Mouse (Mus musculus): ENCODE results near the gene Acad11. TPM values are rescaled to one million over a fixed set of nuclear protein-coding genes. Genes with fewer than 3 reads are reported as not detected.

Acad11 gene
- polyA plus RNA-seq, 1 experiment from 2014 or later: 7.9 TPM

- Histone ChIP-seq H3K4me3 (ENCODE audit: low read depth, low read length) (no peak overlapping the region), H3K27ac (ENCODE audit: low read length) (no peak overlapping the region), H3K4me1 (ENCODE audit: control insufficient read depth, insufficient read depth, low read length) (no peaks in the 10 kb centered on the region), H3K4me2 (replicated peaks; ENCODE audit: low read depth, low read length) (no peak overlapping the region), H3K36me3 (ENCODE audit: control insufficient read depth, insufficient read depth, low read length) (no peaks in the 10 kb centered on the region), H3K9me3 (ENCODE audit: control insufficient read depth, low read depth, low read length) (no peaks in the 10 kb centered on the region), H3K9ac (replicated peaks; ENCODE audit: low read depth, low read length) (no peak overlapping the region), H3K27me3 (ENCODE audit: control insufficient read depth, insufficient read depth, low read length) (no peaks in the 10 kb centered on the region)
- WGBS: 73% methylated on average over 4 of the region's 4 CpGs
- no peak for ATAC-seq (ENCODE audit: insufficient number of reproducible peaks, insufficient read depth, low FRiP score, low read depth)
These were observed 7.1 kb downstream of the Acad11 start for GRCm38 (mm10) chr9:104070241-104070640.

GRCm38 (mm10) chr9:104070863-104071604 is 7.9 kb downstream of the Acad11 start:
- Histone ChIP-seq H3K9ac (replicated peaks; ENCODE audit: low read depth, low read length) (no peak overlapping the region), H3K36me3 (ENCODE audit: control insufficient read depth, insufficient read depth, low read length) (no peaks in the 10 kb centered on the region), H3K9me3 (ENCODE audit: control insufficient read depth, low read depth, low read length) (no peaks in the 10 kb centered on the region), H3K4me1 (ENCODE audit: control insufficient read depth, insufficient read depth, low read length) (no peaks in the 10 kb centered on the region), H3K4me2 (replicated peaks; ENCODE audit: low read depth, low read length) (no peak overlapping the region), H3K27ac (ENCODE audit: low read length) (no peak overlapping the region), H3K4me3 (ENCODE audit: low read depth, low read length) (no peak overlapping the region), H3K27me3 (ENCODE audit: control insufficient read depth, insufficient read depth, low read length) (no peaks in the 10 kb centered on the region)
- ATAC-seq (ENCODE audit: insufficient number of reproducible peaks, insufficient read depth, low FRiP score, low read depth): no peak
- WGBS: 67% methylated on average over 8 of the region's 8 CpGs

- no peaks in the 10 kb centered on the region for H3K36me3 ChIP-seq (ENCODE audit: control insufficient read depth, insufficient read depth, low read length)
- ATAC-seq (ENCODE audit: insufficient number of reproducible peaks, insufficient read depth, low FRiP score, low read depth): no peak
- H3K4me3 ChIP-seq (ENCODE audit: low read depth, low read length): no peak overlapping the region
- H3K9ac ChIP-seq (replicated peaks; ENCODE audit: low read depth, low read length): no peak overlapping the region
- H3K27ac ChIP-seq (ENCODE audit: low read length): no peak overlapping the region
- 64% methylated on average over 2 of the region's 2 CpGs for WGBS
- H3K4me2 ChIP-seq (replicated peaks; ENCODE audit: low read depth, low read length): no peak overlapping the region
- H3K4me1 ChIP-seq (ENCODE audit: control insufficient read depth, insufficient read depth, low read length): no peaks in the 10 kb centered on the region
- no peaks in the 10 kb centered on the region for H3K9me3 ChIP-seq (ENCODE audit: control insufficient read depth, low read depth, low read length)
- no peaks in the 10 kb centered on the region for H3K27me3 ChIP-seq (ENCODE audit: control insufficient read depth, insufficient read depth, low read length)
These were observed 12.6 kb downstream of the Acad11 start for GRCm38 (mm10) chr9:104075808-104076207.

- no peaks in the 10 kb centered on the region for H3K4me1 ChIP-seq (ENCODE audit: control insufficient read depth, insufficient read depth, low read length)
These were observed 15.6 kb downstream of the Acad11 start for GRCm38 (mm10) chr9:104078780-104079179.

GRCm38 (mm10) chr9:104079379-104079778 is 16.2 kb downstream of the Acad11 start:
- ATAC-seq (ENCODE audit: insufficient number of reproducible peaks, insufficient read depth, low FRiP score, low read depth): no peak
- Histone ChIP-seq H3K4me3 (ENCODE audit: low read depth, low read length) (no peak overlapping the region), H3K9me3 (ENCODE audit: control insufficient read depth, low read depth, low read length) (no peaks in the 10 kb centered on the region), H3K9ac (replicated peaks; ENCODE audit: low read depth, low read length) (no peak overlapping the region), H3K27me3 (ENCODE audit: control insufficient read depth, insufficient read depth, low read length) (no peaks in the 10 kb centered on the region), H3K36me3 (ENCODE audit: control insufficient read depth, insufficient read depth, low read length) (no peaks in the 10 kb centered on the region), H3K27ac (ENCODE audit: low read length) (no peak overlapping the region), H3K4me1 (ENCODE audit: control insufficient read depth, insufficient read depth, low read length) (no peaks in the 10 kb centered on the region), H3K4me2 (replicated peaks; ENCODE audit: low read depth, low read length) (no peak overlapping the region)
- WGBS: 52% methylated on average over 5 of the region's 5 CpGs

More at GRCm38 (mm10) chr9:104078780-104079179, 15.6 kb downstream of the Acad11 start:
- no peak for ATAC-seq (ENCODE audit: insufficient number of reproducible peaks, insufficient read depth, low FRiP score, low read depth)
- Histone ChIP-seq H3K27me3 (ENCODE audit: control insufficient read depth, insufficient read depth, low read length) (no peaks in the 10 kb centered on the region), H3K4me3 (ENCODE audit: low read depth, low read length) (no peak overlapping the region), H3K36me3 (ENCODE audit: control insufficient read depth, insufficient read depth, low read length) (no peaks in the 10 kb centered on the region), H3K27ac (ENCODE audit: low read length) (no peak overlapping the region), H3K4me2 (replicated peaks; ENCODE audit: low read depth, low read length) (no peak overlapping the region), H3K9ac (replicated peaks; ENCODE audit: low read depth, low read length) (no peak overlapping the region), H3K9me3 (ENCODE audit: control insufficient read depth, low read depth, low read length) (no peaks in the 10 kb centered on the region)
- 95% methylated on average over 1 of the region's 1 CpGs for WGBS

- Histone ChIP-seq H3K9ac (replicated peaks; ENCODE audit: low read depth, low read length) (no peak overlapping the region), H3K9me3 (ENCODE audit: control insufficient read depth, low read depth, low read length) (no peaks in the 10 kb centered on the region), H3K4me3 (ENCODE audit: low read depth, low read length) (no peak overlapping the region), H3K4me1 (ENCODE audit: control insufficient read depth, insufficient read depth, low read length) (no peaks in the 10 kb centered on the region), H3K4me2 (replicated peaks; ENCODE audit: low read depth, low read length) (no peak overlapping the region), H3K27me3 (ENCODE audit: control insufficient read depth, insufficient read depth, low read length) (no peaks in the 10 kb centered on the region), H3K36me3 (ENCODE audit: control insufficient read depth, insufficient read depth, low read length) (no peaks in the 10 kb centered on the region), H3K27ac (ENCODE audit: low read length) (no peak overlapping the region)
- 83% methylated on average over 3 of the region's 3 CpGs for whole genome bisulfite sequencing
- no peak for ATAC-seq (ENCODE audit: insufficient number of reproducible peaks, insufficient read depth, low FRiP score, low read depth)
These were observed 16.9 kb downstream of the Acad11 start for GRCm38 (mm10) chr9:104080038-104080437.

- no peak overlapping the region for H3K4me2 ChIP-seq (replicated peaks; ENCODE audit: low read depth, low read length)
- 51% methylated on average over 4 of the region's 4 CpGs for WGBS
- H3K27ac ChIP-seq (ENCODE audit: low read length): no peak overlapping the region
- H3K9me3 ChIP-seq (ENCODE audit: control insufficient read depth, low read depth, low read length): no peaks in the 10 kb centered on the region
- no peak overlapping the region for H3K4me3 ChIP-seq (ENCODE audit: low read depth, low read length)
- no peak overlapping the region for H3K9ac ChIP-seq (replicated peaks; ENCODE audit: low read depth, low read length)
- no peaks in the 10 kb centered on the region for H3K27me3 ChIP-seq (ENCODE audit: control insufficient read depth, insufficient read depth, low read length)
- no peaks in the 10 kb centered on the region for H3K4me1 ChIP-seq (ENCODE audit: control insufficient read depth, insufficient read depth, low read length)
- H3K36me3 ChIP-seq (ENCODE audit: control insufficient read depth, insufficient read depth, low read length): no peaks in the 10 kb centered on the region
- no peak for ATAC-seq (ENCODE audit: insufficient number of reproducible peaks, insufficient read depth, low FRiP score, low read depth)
These were observed 22.7 kb downstream of the Acad11 start for GRCm38 (mm10) chr9:104085730-104086429.

- H3K27me3 ChIP-seq (ENCODE audit: control insufficient read depth, insufficient read depth, low read length): no peaks in the 10 kb centered on the region
- no peak overlapping the region for H3K27ac ChIP-seq (ENCODE audit: low read length)
- H3K9me3 ChIP-seq (ENCODE audit: control insufficient read depth, low read depth, low read length): no peaks in the 10 kb centered on the region
- H3K9ac ChIP-seq (replicated peaks; ENCODE audit: low read depth, low read length): no peak overlapping the region
- no peaks in the 10 kb centered on the region for H3K4me1 ChIP-seq (ENCODE audit: control insufficient read depth, insufficient read depth, low read length)
- no peak for ATAC-seq (ENCODE audit: insufficient number of reproducible peaks, insufficient read depth, low FRiP score, low read depth)
- 77% methylated on average over 8 of the region's 8 CpGs for WGBS
- no peak overlapping the region for H3K4me2 ChIP-seq (replicated peaks; ENCODE audit: low read depth, low read length)
- H3K4me3 ChIP-seq (ENCODE audit: low read depth, low read length): no peak overlapping the region
- H3K36me3 ChIP-seq (ENCODE audit: control insufficient read depth, insufficient read depth, low read length): no peaks in the 10 kb centered on the region
These were observed 25.4 kb downstream of the Acad11 start for GRCm38 (mm10) chr9:104088555-104088954.

Data from stomach, embryonic 14.5 days (tissue).